Mouse (Mus musculus) activated CD4-positive, CD25-positive, alpha-beta regulatory T cell, adult 4 months (primary cell): ENCODE results near the gene Clcf1. TPM values are rescaled to one million over a fixed set of nuclear protein-coding genes. Genes with fewer than 3 reads are reported as not detected.

Experiments used
- ATAC-seq: one replicate; pipeline ENCODE4 v1.8.0; 2017
- polyA plus RNA-seq, 2 experiments: library from polyadenylated mRNA; unstranded; fragments of 100-300 nt; shearing (Covaris generic); gene quantifications; one replicate each; pipeline ENCODE4 v1.2.1; 2017

The Clcf1 gene
- polyA plus RNA-seq: 10 to 100 TPM; 19.7 to 29.7 TPM

GRCm38 (mm10) chr19:4214071-4214770, at the start of gene Clcf1, which contains the start of gene AC109138.7:
Gene Clcf1 (plus strand): TSS chr19:4214238.
Gene AC109138.7 (plus strand): TSS chr19:4214357.
- ATAC-seq: peak; percentile 69

- ATAC-seq: no peak
These were observed 49.3 kb upstream of the Clcf1 start for GRCm38 (mm10) chr19:4164721-4165120.

- no peak for ATAC-seq
These were observed 47.2 kb upstream of the Clcf1 start for GRCm38 (mm10) chr19:4166678-4167476.

- peak; percentile 93 for ATAC-seq
These were observed 44.7 kb upstream of the Clcf1 start for GRCm38 (mm10) chr19:4169378-4169784.

GRCm38 (mm10) chr19:4169810-4170209, 44.2 kb upstream of the Clcf1 start:
- ATAC-seq: peak; percentile 10

GRCm38 (mm10) chr19:4170723-4171392, 43.2 kb upstream of the Clcf1 start:
- ATAC-seq: no peak

GRCm38 (mm10) chr19:4171393-4172290, 42.4 kb upstream of the Clcf1 start:
- no peak for ATAC-seq

GRCm38 (mm10) chr19:4172925-4173324, 41.1 kb upstream of the Clcf1 start:
- ATAC-seq: no peak

GRCm38 (mm10) chr19:4175368-4175947, 38.6 kb upstream of the Clcf1 start, which contains the start of gene Carns1:
Gene Carns1 (minus strand): TSS chr19:4175479.
- ATAC-seq: no peak

- no peak for ATAC-seq
These were observed 33.6 kb upstream of the Clcf1 start for GRCm38 (mm10) chr19:4180411-4180810.

GRCm38 (mm10) chr19:4181892-4182291, 32.1 kb upstream of the Clcf1 start:
- ATAC-seq: peak; percentile 16

- no peak for ATAC-seq
These were observed 30.3 kb upstream of the Clcf1 start for GRCm38 (mm10) chr19:4183689-4184088.

- peak; percentile 74 for ATAC-seq
These were observed 28.8 kb upstream of the Clcf1 start for GRCm38 (mm10) chr19:4184976-4185975.

GRCm38 (mm10) chr19:4187303-4187702, 26.7 kb upstream of the Clcf1 start:
- no peak for ATAC-seq

GRCm38 (mm10) chr19:4189051-4189620, 24.9 kb upstream of the Clcf1 start:
- no peak for ATAC-seq

- ATAC-seq: peak; percentile 72
These were observed 23.2 kb upstream of the Clcf1 start, which contains the start of gene Tbc1d10c for GRCm38 (mm10) chr19:4190831-4191334. Gene Tbc1d10c (minus strand): TSS chr19:4191284.

- peak; percentile 73 for ATAC-seq
These were observed 22.3 kb upstream of the Clcf1 start, which contains the start of gene Ppp1ca for GRCm38 (mm10) chr19:4191528-4192250. Gene Ppp1ca (plus strand): TSS chr19:4192065.

- no peak for ATAC-seq
These were observed 21.6 kb upstream of the Clcf1 start for GRCm38 (mm10) chr19:4192251-4192985.
